Mouse (Mus musculus) intestine, embryonic 14.5 days (tissue): ENCODE results near the gene Mettl16. TPM values are rescaled to one million over a fixed set of nuclear protein-coding genes. Genes with fewer than 3 reads are reported as not detected.

Experiments
- ATAC-seq: fragments of 200-750 bp; cut with Nextera tagmentation; replicated peaks from 2 replicates; pipeline ENCODE4 v1.8.0; 2017; ENCODE audit warnings: low read depth, moderate number of reproducible peaks, moderate TSS enrichment, moderate library complexity; ENCODE audit not compliant: low FRiP score, low TSS enrichment
- DNase-seq: peaks from one replicate; pipeline ENCODE4 v3.0.0-alpha.2; 2018; ENCODE audit warnings: low spot score
- H3K27ac ChIP-seq: fragments of 300-500 bp; sonication (generic); 2 replicates; pipeline ENCODE4 v1.5.1; 2014; ENCODE audit warnings: low read depth, mild to moderate bottlenecking, control low read depth
- H3K27me3 ChIP-seq: fragments of 300-500 bp; sonication (generic); replicated peaks from 2 replicates; pipeline ENCODE4 v1.6.1; 2014; ENCODE audit warnings: low read length, control low read depth; ENCODE audit not compliant: control insufficient read depth, insufficient read depth
- H3K36me3 ChIP-seq: fragments of 300-500 bp; sonication (generic); 2 replicates; pipeline ENCODE4 v1.6.1; 2014; ENCODE audit warnings: low read length, control low read depth; ENCODE audit not compliant: control insufficient read depth, insufficient read depth
- H3K4me1 ChIP-seq: fragments of 300-500 bp; sonication (generic); replicated peaks from 2 replicates; pipeline ENCODE4 v1.6.1; 2014; ENCODE audit warnings: low read length, control low read depth, mixed read lengths; ENCODE audit not compliant: control insufficient read depth, insufficient read depth
- H3K4me2 ChIP-seq: fragments of 300-500 bp; sonication (generic); 2 replicates; pipeline ENCODE4 v1.6.1; 2014; ENCODE audit warnings: low read length
- H3K4me3 ChIP-seq: fragments of 300-500 bp; sonication (generic); 2 replicates; pipeline ENCODE4 v1.5.1; 2014; ENCODE audit warnings: low read depth, low read length, control low read depth, mixed read lengths
- H3K9ac ChIP-seq: fragments of 300-500 bp; sonication (generic); 2 replicates; pipeline ENCODE4 v1.6.1; 2014; ENCODE audit warnings: mild to moderate bottlenecking, low read length
- H3K9me3 ChIP-seq: fragments of 300-500 bp; sonication (generic); 2 replicates; pipeline ENCODE4 v1.6.1; 2016; ENCODE audit warnings: low read length, control low read depth; ENCODE audit not compliant: control insufficient read depth
- WGBS: fragments of 180-500 bp; shearing (Covaris S2); extraction: QIAGEN DNeasy Blood & Tissue Kit; methylation state at CpG from one replicate; pipeline ENCODE4 v1.1.7; 2014; 5-methylcytosine and 5-hydroxymethylcytosine counted together
- polyA plus RNA-seq: library from polyadenylated mRNA; unstranded; fragments of >200 nt; fragmentation: Nextera tagmentation; extraction: Ambion mirVana; gene quantifications from 2 replicates; pipeline ENCODE4 v1.2.1, GENCODE M21; 2014

Gene Mettl16
- polyA plus RNA-seq, 1 experiment from 2014 or later, result 31.9 TPM

- no peak overlapping the region for H3K4me2 ChIP-seq
- H3K9ac ChIP-seq, result no peak overlapping the region
- peaks cover 6% of the 10 kb centered on the region for H3K4me1 ChIP-seq
- no peak overlapping the region for H3K4me3 ChIP-seq
- H3K36me3 ChIP-seq, result peaks cover 16% of the 10 kb centered on the region
- WGBS, result 90% methylated on average over 22 of the region's 22 CpGs
- no peak for ATAC-seq
- no peak for DNase-seq
- H3K27me3 ChIP-seq, result no peaks in the 10 kb centered on the region
- H3K9me3 ChIP-seq, result 0 out of 2 replicates have a peak, but pooled peaks cover 4% of the 10 kb centered on the region
- H3K27ac ChIP-seq, result no peak overlapping the region
Measured at GRCm38 (mm10) chr11:74842656-74843434, 72.2 kb downstream of the Mettl16 start.

- DNase-seq, result no peak
- 79% methylated on average over 2 of the region's 2 CpGs for WGBS
- no peak overlapping the region for H3K27ac ChIP-seq
Measured at GRCm38 (mm10) chr11:74843435-74843714, 72.7 kb downstream of the Mettl16 start.

GRCm38 (mm10) chr11:74843761-74844160, 73.1 kb downstream of the Mettl16 start:
- 55% methylated on average over 5 of the region's 5 CpGs for WGBS
- ATAC-seq (no peak), DNase-seq (no peak)
- Histone ChIP-seq H3K4me3 (no peak overlapping the region), H3K9me3 (0 out of 2 replicates have a peak, but pooled peaks cover 4% of the 10 kb centered on the region), H3K9ac (no peak overlapping the region), H3K4me2 (no peak overlapping the region), H3K27ac (no peak overlapping the region), H3K36me3 (peaks cover 16% of the 10 kb centered on the region), H3K4me1 (peaks cover 6% of the 10 kb centered on the region), H3K27me3 (no peaks in the 10 kb centered on the region)

More at GRCm38 (mm10) chr11:74843435-74843714, 72.7 kb downstream of the Mettl16 start:
- no peaks in the 10 kb centered on the region for H3K27me3 ChIP-seq
- no peak overlapping the region for H3K9ac ChIP-seq
- peaks cover 16% of the 10 kb centered on the region for H3K36me3 ChIP-seq
- 0 out of 2 replicates have a peak, but pooled peaks cover 4% of the 10 kb centered on the region for H3K9me3 ChIP-seq
- H3K4me3 ChIP-seq, result no peak overlapping the region
- H3K4me2 ChIP-seq, result no peak overlapping the region
- no peak for ATAC-seq
- H3K4me1 ChIP-seq, result peaks cover 6% of the 10 kb centered on the region

- Histone ChIP-seq H3K4me3 (no peak overlapping the region), H3K4me2 (no peak overlapping the region), H3K9me3 (0 out of 2 replicates have a peak, but pooled peaks cover 4% of the 10 kb centered on the region), H3K27me3 (no peaks in the 10 kb centered on the region), H3K36me3 (peaks cover 16% of the 10 kb centered on the region), H3K4me1 (no peaks in the 10 kb centered on the region; the same call in 1 of the 2 replicates), H3K9ac (no peak overlapping the region), H3K27ac (no peak overlapping the region)
- no peak for ATAC-seq
- no peak for DNase-seq
- 66% methylated on average over 3 of the region's 3 CpGs for WGBS
Measured at GRCm38 (mm10) chr11:74845784-74846183, 75.2 kb downstream of the Mettl16 start.

- Histone ChIP-seq H3K4me2 (no peak overlapping the region), H3K4me3 (no peak overlapping the region), H3K36me3 (peaks cover 13% of the 10 kb centered on the region), H3K9me3 (0 out of 2 replicates have a peak, but pooled peaks cover 4% of the 10 kb centered on the region), H3K27ac (no peak overlapping the region), H3K27me3 (no peaks in the 10 kb centered on the region), H3K9ac (no peak overlapping the region), H3K4me1 (no peaks in the 10 kb centered on the region; the same call in 1 of the 2 replicates)
- peak; percentile 82 for ATAC-seq
- 5% methylated on average over 13 of the region's 13 CpGs for WGBS
- peak; percentile 88 for DNase-seq
Measured at GRCm38 (mm10) chr11:74847919-74848521, 77.4 kb downstream of the Mettl16 start.

- Histone ChIP-seq H3K9me3 (no peaks in the 10 kb centered on the region), H3K9ac (no peak overlapping the region), H3K4me2 (no peak overlapping the region), H3K4me1 (no peaks in the 10 kb centered on the region), H3K36me3 (peaks cover 12% of the 10 kb centered on the region), H3K4me3 (no peak overlapping the region), H3K27me3 (no peaks in the 10 kb centered on the region), H3K27ac (no peak overlapping the region)
- 81% methylated on average over 14 of the region's 14 CpGs for WGBS
- no peak for ATAC-seq
- DNase-seq, result no peak
Measured at GRCm38 (mm10) chr11:74850998-74851661, 80.5 kb downstream of the Mettl16 start.

GRCm38 (mm10) chr11:74857756-74858155, 87.1 kb downstream of the Mettl16 start:
- Histone ChIP-seq H3K27ac (no peak overlapping the region), H3K36me3 (peaks cover 5% of the 10 kb centered on the region), H3K4me2 (no peak overlapping the region), H3K9me3 (no peaks in the 10 kb centered on the region), H3K4me3 (no peak overlapping the region), H3K9ac (no peak overlapping the region), H3K27me3 (no peaks in the 10 kb centered on the region), H3K4me1 (no peaks in the 10 kb centered on the region)
- no peak for ATAC-seq
- 82% methylated on average over 9 of the region's 9 CpGs for WGBS
- DNase-seq, result no peak

- DNase-seq (no peak), ATAC-seq (no peak)
- Histone ChIP-seq H3K27me3 (no peaks in the 10 kb centered on the region), H3K4me1 (no peaks in the 10 kb centered on the region), H3K9ac (no peak overlapping the region), H3K9me3 (no peaks in the 10 kb centered on the region), H3K4me3 (no peak overlapping the region), H3K36me3 (peaks cover 8% of the 10 kb centered on the region), H3K27ac (no peak overlapping the region), H3K4me2 (no peak overlapping the region)
- 77% methylated on average over 5 of the region's 5 CpGs for WGBS
Measured at GRCm38 (mm10) chr11:74862129-74862528, 91.5 kb downstream of the Mettl16 start.
